In genomic region chr3:108210771-108211139, GRCm38 (mm10) we compare ENCODE assay signal across 8 mouse cellular contexts. TPM values are rescaled to one million over a fixed set of nuclear protein-coding genes. Genes with fewer than 3 reads are reported as not detected.
DNase-seq lines count a peak whose midpoint lies in the region; ATAC-seq and TF ChIP-seq lines count a peak whose summit lies in the region.

Atxn7l2 (minus strand) TSS chr3:108210934.

- no peaks in the 10 kb centered on the region for H3K79me2 ChIP-seq in heart, adult 2 months (replicated peaks; ENCODE audit: control insufficient read depth, insufficient read depth, low read length)
- peaks cover 23% of the 10 kb centered on the region for H3K79me2 ChIP-seq in C2C12 (ENCODE audit: control insufficient read depth, insufficient read depth)

- no peaks in the 10 kb centered on the region for H3K36me3 ChIP-seq in heart, adult 2 months (ENCODE audit: control insufficient read depth, insufficient read depth, low read length)
- peaks cover 5% of the 10 kb centered on the region for H3K36me3 ChIP-seq in C2C12 (ENCODE audit: control insufficient read depth, insufficient read depth)
- peaks cover 28% of the 10 kb centered on the region for H3K36me3 ChIP-seq in hindbrain, embryonic 10.5 days
- peaks cover 31% of the 10 kb centered on the region for H3K36me3 ChIP-seq in limb, embryonic 10.5 days
- peaks cover 26% of the 10 kb centered on the region for H3K36me3 ChIP-seq in neural tube, embryonic 12.5 days

- WGBS in heart, adult 2 months: 0% methylated on average over 14 of the region's 14 CpGs
- WGBS in hindbrain, embryonic 10.5 days: 0% methylated on average over 14 of the region's 14 CpGs
- under 1% methylated on average over 14 of the region's 14 CpGs for WGBS in limb, embryonic 10.5 days
- under 1% methylated on average over 14 of the region's 14 CpGs for WGBS in neural tube, embryonic 12.5 days

- intact Hi-C loops in heart, adult 2 months (cut with DNase I): loop anchor here (5.0 kb wide), 3 partner anchors 47 to 352 kb away; partner anchors contain the start of genes Psma5 and Tmem167b
- intact Hi-C loops in heart, postnatal 25 days (cut with DNase I): loop anchor here (5.0 kb wide), 2 partner anchors 47 to 177 kb away; partner anchors contain the start of gene Psma5

- H3K4me2 ChIP-seq in neural tube, embryonic 12.5 days (replicated peaks): peak within 1 kb of the TSS; percentile 81

- peak; percentile 47 for TF ChIP-seq CTCF in heart, adult 2 months (IDR thresholded peaks at IDR 0.05)
- TF ChIP-seq CTCF in C2C12 (IDR thresholded peaks at IDR 0.05; ENCODE audit: control insufficient read depth, insufficient read depth, insufficient read length): no peak
- peak; percentile 57; the same call in 1 of the 2 replicates for TF ChIP-seq CTCF in brain, embryonic 14.5 days (IDR thresholded peaks at IDR 0.05; ENCODE audit: borderline replicate concordance, extremely low read depth, insufficient read depth, insufficient read length)

- H3K27me3 ChIP-seq in heart, adult 2 months (ENCODE audit: control insufficient read depth, insufficient read depth, low read length): no peaks in the 10 kb centered on the region
- peaks cover 9% of the 10 kb centered on the region for H3K27me3 ChIP-seq in C2C12 (ENCODE audit: control insufficient read depth, insufficient read depth, insufficient read length)
- H3K27me3 ChIP-seq in hindbrain, embryonic 10.5 days (ENCODE audit: insufficient read depth, poor library complexity, severe bottlenecking): no peaks in the 10 kb centered on the region
- no peaks in the 10 kb centered on the region for H3K27me3 ChIP-seq in limb, embryonic 10.5 days (ENCODE audit: low read depth, poor library complexity, severe bottlenecking)
- H3K27me3 ChIP-seq in neural tube, embryonic 12.5 days (replicated peaks): no peaks in the 10 kb centered on the region

- H3K79me3 ChIP-seq in C2C12 (ENCODE audit: low read depth): peaks cover 6% of the 10 kb centered on the region

- peak; percentile 90 for ATAC-seq in neural tube, embryonic 12.5 days (ENCODE audit: low FRiP score, low read depth)

- H3K4me3 ChIP-seq in heart, adult 2 months: peak within 1 kb of the TSS; percentile 83
- H3K4me3 ChIP-seq in C2C12 (ENCODE audit: insufficient read depth, poor library complexity, severe bottlenecking): peak within 1 kb of the TSS; percentile 59
- peak within 1 kb of the TSS; percentile 76 for H3K4me3 ChIP-seq in hindbrain, embryonic 10.5 days
- H3K4me3 ChIP-seq in limb, embryonic 10.5 days: peak within 1 kb of the TSS; percentile 68
- peak within 1 kb of the TSS; percentile 65 for H3K4me3 ChIP-seq in neural tube, embryonic 12.5 days

- no peak for TF ChIP-seq EP300 in heart, adult 2 months (IDR thresholded peaks at IDR 0.05; ENCODE audit: insufficient read depth, low read depth, low read length)

- H3K4me1 ChIP-seq in heart, adult 2 months (ENCODE audit: control insufficient read depth, insufficient read depth, low read length): peaks cover 2% of the 10 kb centered on the region
- H3K4me1 ChIP-seq in hindbrain, embryonic 10.5 days (replicated peaks): peaks cover 31% of the 10 kb centered on the region
- H3K4me1 ChIP-seq in limb, embryonic 10.5 days: peaks cover 31% of the 10 kb centered on the region
- peaks cover 20% of the 10 kb centered on the region for H3K4me1 ChIP-seq in neural tube, embryonic 12.5 days

- no peaks in the 10 kb centered on the region for H3K9me3 ChIP-seq in hindbrain, embryonic 10.5 days
- H3K9me3 ChIP-seq in limb, embryonic 10.5 days (replicated peaks): no peaks in the 10 kb centered on the region
- H3K9me3 ChIP-seq in neural tube, embryonic 12.5 days: no peaks in the 10 kb centered on the region

- peak within 1 kb of the TSS; percentile 80 for H3ac ChIP-seq in C2C12 (ENCODE audit: control insufficient read depth, insufficient read length, low read depth)

- peak within 1 kb of the TSS; percentile 75 for H3K9ac ChIP-seq in heart, adult 2 months (ENCODE audit: low read depth, low read length)
- H3K9ac ChIP-seq in neural tube, embryonic 12.5 days: peak within 1 kb of the TSS; percentile 83

- H3K27ac ChIP-seq in heart, adult 2 months: peak within 1 kb of the TSS; percentile 99
- peak within 1 kb of the TSS; percentile 99 for H3K27ac ChIP-seq in hindbrain, embryonic 10.5 days
- H3K27ac ChIP-seq in limb, embryonic 10.5 days: peak within 1 kb of the TSS; percentile 99
- H3K27ac ChIP-seq in neural tube, embryonic 12.5 days: peak within 1 kb of the TSS; percentile 81

- no peak for DNase-seq in heart, adult 2 months
- no peak for DNase-seq in heart, postnatal 25 days (ENCODE audit: low spot score)
- DNase-seq in brain, embryonic 14.5 days (ENCODE audit: low read depth): peak; percentile 95
- DNase-seq in hindbrain, embryonic 10.5 days (ENCODE audit: low spot score): no peak
- DNase-seq in limb, embryonic 10.5 days (ENCODE audit: low spot score): no peak
- no peak for DNase-seq in Muller cell, postnatal 12 days (ENCODE audit: inconsistent ontology term)

- TF ChIP-seq POLR2A in heart, adult 2 months (IDR thresholded peaks at IDR 0.05; ENCODE audit: insufficient read depth, low read depth, low read length): no peak
- peak; percentile 71; the same call in 1 of the 2 replicates for TF ChIP-seq POLR2A in brain, embryonic 14.5 days (IDR thresholded peaks at IDR 0.05; ENCODE audit: borderline replicate concordance, extremely low read depth, insufficient read depth, insufficient read length, poor library complexity, severe bottlenecking)

TF ChIP-seq in C2C12, 6 proteins besides CTCF, POLR2A, EP300 and RAD21:
- TF ChIP-seq CEBPB (IDR thresholded peaks at IDR 0.05; ENCODE audit: low read depth): no peak
- TF ChIP-seq USF1 (IDR thresholded peaks at IDR 0.05; ENCODE audit: low read depth): no peak
- no peak for TF ChIP-seq FOSL1 (IDR thresholded peaks at IDR 0.05; ENCODE audit: insufficient read depth, low read length, poor library complexity, severe bottlenecking)
- TF ChIP-seq MYOD1 (IDR thresholded peaks at IDR 0.05; ENCODE audit: control insufficient read depth, insufficient read length, low read depth): no peak
- TF ChIP-seq MAX (IDR thresholded peaks at IDR 0.05): no peak
- TF ChIP-seq MYOG (IDR thresholded peaks at IDR 0.05; ENCODE audit: control insufficient read depth, extremely low read depth, insufficient read length): no peak

RNA-seq across cellular contexts. Expression of gene Atxn7l2, which starts in this region (rescaled TPM):
- total RNA-seq in heart, adult 2 months (2021): 1 to 10 TPM; 1.8 to 2.6 TPM
- polyA plus RNA-seq in heart, adult 2 months (2012; rRNA removed): 4.1 and 4.2 TPM in 2 replicates
- total RNA-seq in heart, postnatal 25 days (2021): 1 to 10 TPM; 2.4 to 3.3 TPM
- polyA plus RNA-seq in C2C12 (2012; fragmentation: generic; extraction: Trizol): 6.8 TPM
- polyA plus RNA-seq in brain, embryonic 14.5 days (2012; rRNA removed): 50.1 and 55.9 TPM in 2 replicates
- 24.2 and 26.8 TPM in 2 replicates for polyA plus RNA-seq in hindbrain, embryonic 10.5 days (2016; fragmentation: Nextera tagmentation; extraction: Ambion mirVana)
- polyA plus RNA-seq in limb, embryonic 10.5 days (2016; fragmentation: Nextera tagmentation; extraction: Ambion mirVana): 23.3 and 25.7 TPM in 2 replicates
- polyA plus RNA-seq in neural tube, embryonic 12.5 days (2016; fragmentation: Nextera tagmentation; extraction: Ambion mirVana): 28.8 and 30.4 TPM in 2 replicates
